Mouse (Mus musculus) hindbrain, embryonic 13.5 days (tissue): Measurements from ENCODE around the gene Usb1. TPM values are rescaled to one million over a fixed set of nuclear protein-coding genes. Genes with fewer than 3 reads are reported as not detected.
A peak's percentile ranks its signal among the peaks of the same experiment; 100 is the strongest.

ENCODE experiments used
- ATAC-seq: fragments of 200-750 bp; cut with Nextera tagmentation; 2 replicates; pipeline ENCODE4 v1.8.0; 2017; ENCODE audit warnings: moderate TSS enrichment; ENCODE audit not compliant: low FRiP score
- H3K27ac ChIP-seq: fragments of 300-500 bp; sonication (generic); 2 replicates; pipeline ENCODE4 v1.5.1; 2015; ENCODE audit warnings: inconsistent platforms, mild to moderate bottlenecking, moderate library complexity
- H3K27me3 ChIP-seq: fragments of 300-500 bp; sonication (generic); 2 replicates; pipeline ENCODE4 v1.6.1; 2015; ENCODE audit warnings: mild to moderate bottlenecking, inconsistent platforms
- H3K36me3 ChIP-seq: fragments of 300-500 bp; sonication (generic); 2 replicates; pipeline ENCODE4 v1.6.1; 2015; ENCODE audit warnings: mild to moderate bottlenecking, inconsistent platforms
- H3K4me1 ChIP-seq: fragments of 300-500 bp; sonication (generic); replicated peaks from 2 replicates; pipeline ENCODE4 v1.6.1; 2015; ENCODE audit warnings: inconsistent platforms
- H3K4me2 ChIP-seq: fragments of 300-500 bp; sonication (generic); 2 replicates; pipeline ENCODE4 v1.6.1; 2015; ENCODE audit warnings: inconsistent platforms, mild to moderate bottlenecking, moderate library complexity
- H3K4me3 ChIP-seq: fragments of 300-500 bp; sonication (generic); 2 replicates; pipeline ENCODE4 v1.5.1; 2015; ENCODE audit warnings: mild to moderate bottlenecking, inconsistent platforms
- H3K9ac ChIP-seq: fragments of 300-500 bp; sonication (generic); 2 replicates; pipeline ENCODE4 v1.6.1; 2015; ENCODE audit warnings: mild to moderate bottlenecking, inconsistent platforms
- H3K9me3 ChIP-seq: fragments of 300-500 bp; sonication (generic); 2 replicates; pipeline ENCODE4 v1.6.1; 2016; ENCODE audit warnings: inconsistent platforms
- WGBS: fragments of 180-500 bp; shearing (Covaris S2); methylation state at CpG from one replicate; pipeline ENCODE4 v1.1.7; 2015; 5-methylcytosine and 5-hydroxymethylcytosine counted together
- polyA plus RNA-seq: library from polyadenylated mRNA; unstranded; fragments of >200 nt; fragmentation: Nextera tagmentation; extraction: Ambion mirVana; gene quantifications from 2 replicates; pipeline ENCODE4 v1.2.1, GENCODE M21; 2015

Gene Usb1
- polyA plus RNA-seq = 35.1 and 37.8 TPM in 2 replicates

DNA sequence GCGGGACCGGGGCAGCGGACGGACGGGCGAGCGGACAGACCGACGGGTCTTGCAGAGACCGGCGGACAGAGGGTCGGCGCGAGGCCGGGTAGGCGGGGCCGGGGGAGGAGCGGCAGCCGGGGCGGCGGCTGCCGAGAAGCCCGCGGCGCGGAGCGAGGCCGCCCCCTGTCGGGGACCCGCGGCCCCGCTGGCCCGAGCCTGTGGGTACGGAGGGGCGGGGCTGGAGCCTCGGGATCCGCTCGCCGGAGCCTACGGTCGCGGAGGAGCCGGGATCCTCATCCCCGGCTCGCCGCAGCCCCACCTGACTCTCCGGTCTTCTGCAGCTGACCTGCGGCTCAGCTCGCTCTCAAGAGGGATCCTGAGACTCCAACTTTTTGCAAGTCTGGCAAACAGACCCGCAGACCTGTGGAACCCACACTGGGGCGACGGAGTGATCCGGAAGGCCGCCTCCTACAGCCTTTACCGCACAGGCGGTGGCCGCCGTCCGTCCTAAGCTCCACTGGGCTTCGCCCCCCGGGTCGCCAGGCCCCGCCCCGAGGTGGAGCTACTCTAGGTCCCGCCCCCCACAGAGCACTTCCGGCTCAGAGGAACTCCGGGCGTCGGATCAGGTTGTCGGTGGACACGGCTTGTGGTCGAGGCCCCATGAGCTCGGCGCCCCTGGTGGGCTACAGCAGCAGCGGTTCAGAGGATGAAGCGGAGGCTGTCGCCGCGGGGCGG lies at the start of gene Usb1, which contains the start of gene Zfp319:
Usb1 (plus strand) TSS at position 565 of the 717 bp plus-strand sequence.
Zfp319 (minus strand) TSS at position 231 of the 717 bp plus-strand sequence.
- Histone ChIP-seq H3K9me3 (no peaks in the 10 kb centered on the region), H3K4me3 (peak within 1 kb of the TSS; percentile 85), H3K4me2 (peak within 1 kb of the TSS; percentile 74), H3K9ac (peak within 1 kb of the TSS; percentile 99), H3K27me3 (no peaks in the 10 kb centered on the region), H3K36me3 (peaks cover 37% of the 10 kb centered on the region), H3K4me1 (peaks cover 47% of the 10 kb centered on the region), H3K27ac (peak within 1 kb of the TSS; percentile 97)
- ATAC-seq = peak; percentile 92
- under 1% methylated on average over 78 of the region's 80 CpGs for WGBS

DNA sequence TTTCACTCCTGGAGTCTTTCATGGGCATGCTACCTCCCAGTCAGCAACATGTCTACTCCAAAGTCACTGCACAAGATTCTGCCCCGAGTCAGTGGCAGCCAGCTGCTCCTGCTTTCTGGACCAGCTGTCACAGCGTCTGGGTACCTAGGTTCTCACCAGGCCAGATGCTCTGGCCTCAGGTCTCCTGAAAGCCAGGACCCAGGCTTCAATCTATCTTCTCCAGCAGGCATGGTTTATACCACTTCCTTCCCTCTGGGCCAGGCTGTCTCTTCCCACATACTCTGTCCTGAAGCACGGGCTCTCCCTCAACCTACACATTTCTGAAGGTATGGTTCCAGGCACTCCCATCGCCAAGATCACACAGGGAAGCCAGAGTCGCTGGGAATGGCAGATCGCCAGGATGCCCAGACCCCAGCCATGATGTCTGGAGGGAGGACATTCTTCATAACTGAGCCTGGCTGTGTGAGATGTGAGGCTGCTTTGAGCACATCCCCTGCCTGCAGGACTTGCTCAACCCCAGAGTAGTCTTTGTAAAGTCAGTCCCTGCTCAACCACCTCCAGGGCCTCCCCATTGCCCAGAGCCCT lies 42.9 kb upstream of the Usb1 start:
- no peaks in the 10 kb centered on the region for H3K27me3 ChIP-seq
- H3K9ac ChIP-seq = no peak overlapping the region
- no peak overlapping the region for H3K4me3 ChIP-seq
- H3K4me2 ChIP-seq = no peak overlapping the region
- peaks cover 13% of the 10 kb centered on the region for H3K4me1 ChIP-seq
- no peak for ATAC-seq
- H3K9me3 ChIP-seq = no peaks in the 10 kb centered on the region
- 71% methylated on average over 6 of the region's 6 CpGs for WGBS
- H3K36me3 ChIP-seq = no peaks in the 10 kb centered on the region
- H3K27ac ChIP-seq = no peak overlapping the region

DNA sequence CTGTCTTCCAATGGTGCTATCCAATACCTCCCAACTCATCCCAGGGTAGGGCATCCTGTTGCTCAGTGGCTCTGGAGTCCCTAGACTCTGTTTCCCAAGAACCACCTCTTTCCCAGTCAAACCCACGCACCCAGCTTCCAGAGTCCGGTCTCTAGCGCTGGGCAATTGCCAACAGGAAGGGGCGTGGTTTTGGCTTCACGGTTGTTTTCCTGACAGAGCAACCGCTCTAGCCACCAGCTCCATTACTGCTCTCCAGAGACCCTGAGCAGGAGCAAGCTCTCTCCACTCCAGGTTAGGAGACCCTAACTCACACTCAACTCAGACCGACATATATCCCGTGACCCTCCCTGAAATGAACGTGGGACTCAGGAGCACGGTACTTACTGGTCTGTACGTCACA lies 38.9 kb upstream of the Usb1 start:
- no peak overlapping the region for H3K4me3 ChIP-seq
- no peak overlapping the region for H3K9ac ChIP-seq
- no peak for ATAC-seq
- 76% methylated on average over 11 of the region's 11 CpGs for WGBS
- no peaks in the 10 kb centered on the region for H3K9me3 ChIP-seq
- no peak overlapping the region for H3K27ac ChIP-seq
- H3K4me1 ChIP-seq = peaks cover 14% of the 10 kb centered on the region
- no peaks in the 10 kb centered on the region for H3K36me3 ChIP-seq
- H3K27me3 ChIP-seq = no peaks in the 10 kb centered on the region
- H3K4me2 ChIP-seq = no peak overlapping the region

DNA sequence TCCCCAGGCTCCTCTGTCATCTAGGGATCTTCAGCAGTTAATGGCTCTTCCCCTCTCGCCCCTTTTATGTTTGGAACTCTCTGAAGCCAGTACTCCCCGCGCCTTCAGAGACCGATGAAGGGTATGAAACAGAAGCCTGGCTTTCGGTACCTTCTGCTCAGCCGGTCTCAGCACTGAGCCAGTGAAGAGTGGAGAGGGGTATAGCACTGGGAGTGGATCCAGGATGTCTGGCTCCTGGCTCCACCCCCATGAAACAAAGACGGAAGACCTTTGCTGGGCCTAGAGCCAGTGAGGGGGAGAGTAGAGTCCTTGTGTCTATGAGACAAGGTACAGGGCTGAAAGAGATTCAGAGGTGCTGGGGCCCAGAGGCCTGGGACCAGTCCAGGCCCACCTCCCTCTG lies 38.2 kb upstream of the Usb1 start:
- Histone ChIP-seq H3K9ac (no peak overlapping the region), H3K27ac (0 out of 2 replicates have a peak overlapping the region, but pooled peaks have one; percentile 36), H3K36me3 (no peaks in the 10 kb centered on the region), H3K4me3 (no peak overlapping the region), H3K9me3 (no peaks in the 10 kb centered on the region), H3K4me2 (no peak overlapping the region), H3K27me3 (no peaks in the 10 kb centered on the region), H3K4me1 (peaks cover 13% of the 10 kb centered on the region)
- WGBS = 75% methylated on average over 7 of the region's 7 CpGs
- ATAC-seq = peak; percentile 59

DNA sequence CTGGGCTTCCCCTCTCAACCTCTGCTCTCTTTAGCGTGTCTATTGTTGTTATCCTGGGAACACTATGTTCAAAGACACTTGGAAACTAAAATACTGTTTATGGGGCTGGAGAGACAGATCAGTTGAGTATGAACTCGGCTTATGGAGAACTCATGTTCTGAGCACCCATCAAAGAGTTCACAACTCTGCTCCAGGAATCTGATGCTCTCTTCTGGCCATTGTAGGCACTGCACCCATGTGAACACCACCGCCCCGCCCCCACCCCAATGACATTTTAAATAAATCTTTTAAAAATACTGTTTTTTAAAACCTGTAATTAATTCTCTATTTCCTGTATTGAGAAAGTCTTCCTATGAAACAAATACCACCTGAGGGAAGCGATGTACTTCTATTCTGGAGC lies 29.7 kb upstream of the Usb1 start:
- H3K9ac ChIP-seq = no peak overlapping the region
- 24% methylated on average over 5 of the region's 5 CpGs for WGBS
- peaks cover 4% of the 10 kb centered on the region; the same call in 1 of the 2 replicates for H3K4me1 ChIP-seq
- no peak overlapping the region for H3K4me2 ChIP-seq
- H3K27me3 ChIP-seq = no peaks in the 10 kb centered on the region
- ATAC-seq = no peak
- no peak overlapping the region for H3K27ac ChIP-seq
- no peaks in the 10 kb centered on the region for H3K9me3 ChIP-seq
- H3K36me3 ChIP-seq = no peaks in the 10 kb centered on the region
- H3K4me3 ChIP-seq = no peak overlapping the region

DNA sequence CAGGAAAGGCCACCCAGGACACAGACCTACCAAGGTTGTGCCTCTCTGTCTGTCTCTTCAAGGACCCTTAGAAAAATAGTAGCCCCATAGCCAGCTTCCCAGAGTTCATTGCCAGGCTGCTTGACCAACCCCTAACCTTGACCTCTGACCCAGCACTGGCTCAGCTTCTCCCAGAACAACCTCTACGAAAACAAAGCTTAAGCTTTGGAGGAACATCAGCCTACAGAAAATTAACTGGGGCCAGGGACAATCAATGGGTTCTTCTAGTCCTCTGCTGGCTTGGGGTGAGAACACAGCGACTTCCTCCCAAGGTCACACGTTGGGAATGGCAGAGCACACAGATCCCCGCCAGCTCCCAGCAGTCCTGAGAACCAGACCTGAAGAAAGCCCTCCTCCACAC lies 26.6 kb upstream of the Usb1 start:
- no peak overlapping the region for H3K4me3 ChIP-seq
- no peaks in the 10 kb centered on the region for H3K9me3 ChIP-seq
- peaks cover 9% of the 10 kb centered on the region for H3K4me1 ChIP-seq
- H3K27ac ChIP-seq = no peak overlapping the region
- ATAC-seq = no peak
- 74% methylated on average over 4 of the region's 4 CpGs for WGBS
- H3K27me3 ChIP-seq = no peaks in the 10 kb centered on the region
- no peak overlapping the region for H3K9ac ChIP-seq
- no peak overlapping the region for H3K4me2 ChIP-seq
- no peaks in the 10 kb centered on the region for H3K36me3 ChIP-seq

DNA sequence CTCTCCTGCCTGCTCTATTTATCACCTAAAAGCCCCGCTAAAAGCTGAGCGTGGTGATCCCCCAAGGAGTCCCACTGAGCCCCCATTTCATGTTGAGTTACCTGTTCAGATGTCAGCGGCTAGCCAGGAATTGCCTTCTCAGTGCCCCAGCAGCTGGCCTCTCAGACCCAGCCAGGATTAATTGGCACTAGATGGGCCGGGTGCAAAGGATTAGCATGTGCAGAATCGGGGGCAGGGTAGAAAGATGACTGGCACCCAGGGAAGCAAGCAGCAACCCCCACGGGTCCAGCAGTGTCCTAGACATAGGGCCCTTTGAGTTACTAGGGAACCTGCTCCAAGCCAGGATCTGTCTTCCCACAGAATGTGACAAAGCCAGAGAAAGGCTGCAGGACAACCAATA lies 25.7 kb upstream of the Usb1 start, which contains the start of gene Cngb1:
Cngb1 (minus strand) TSS at position 155 of the 400 bp plus-strand sequence.
- Histone ChIP-seq H3K4me2 (no peak within 1 kb of the TSS), H3K27ac (no peak within 1 kb of the TSS), H3K4me3 (no peak within 1 kb of the TSS), H3K36me3 (no peaks in the 10 kb centered on the region), H3K9me3 (no peaks in the 10 kb centered on the region), H3K9ac (no peak within 1 kb of the TSS), H3K4me1 (peaks cover 18% of the 10 kb centered on the region), H3K27me3 (no peaks in the 10 kb centered on the region)
- no peak for ATAC-seq
- WGBS = 57% methylated on average over 6 of the region's 6 CpGs

DNA sequence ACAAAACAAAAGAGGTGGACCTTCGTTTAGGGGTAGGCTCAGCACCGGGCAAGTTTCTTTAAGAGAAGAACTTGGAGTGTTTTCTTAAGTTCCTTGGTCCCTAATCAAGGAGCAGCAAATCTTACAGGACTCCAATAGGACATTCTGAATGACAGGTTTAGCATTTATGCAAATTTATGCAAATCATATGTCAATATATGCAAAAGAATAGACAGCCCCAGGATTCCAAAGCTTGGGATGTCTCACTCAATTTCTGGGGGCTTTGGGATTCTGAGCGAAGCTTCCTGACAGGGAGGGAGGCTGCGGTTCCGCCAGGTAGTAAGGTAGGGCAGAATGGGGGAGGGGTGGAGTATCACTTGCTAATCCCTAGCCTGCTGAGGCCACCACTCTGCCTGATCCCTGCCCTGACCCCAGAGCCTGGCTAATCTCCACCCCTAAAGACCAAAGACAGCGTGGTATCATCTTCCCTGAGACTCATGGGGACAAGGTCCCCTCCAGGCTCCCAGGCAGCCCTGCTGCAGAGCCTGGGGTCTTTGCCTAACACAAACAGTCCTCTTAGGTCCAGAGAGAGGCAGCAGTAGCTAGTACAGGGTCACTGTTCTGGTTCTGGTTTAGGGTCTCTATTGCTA lies 21.6 kb upstream of the Usb1 start, which contains the start of gene Tepp:
Tepp (plus strand) TSS at position 225 of the 629 bp plus-strand sequence.
- ATAC-seq = peak; percentile 29; the same call in 1 of the 2 replicates
- no peak within 1 kb of the TSS for H3K4me2 ChIP-seq
- H3K27me3 ChIP-seq = no peaks in the 10 kb centered on the region
- H3K4me1 ChIP-seq = peaks cover 20% of the 10 kb centered on the region
- 25% methylated on average over 6 of the region's 6 CpGs for WGBS
- 0 out of 2 replicates have a peak within 1 kb of the TSS, but pooled peaks have one; percentile 15 for H3K27ac ChIP-seq
- no peak within 1 kb of the TSS for H3K9ac ChIP-seq
- no peaks in the 10 kb centered on the region for H3K36me3 ChIP-seq
- H3K9me3 ChIP-seq = no peaks in the 10 kb centered on the region
- no peak within 1 kb of the TSS for H3K4me3 ChIP-seq

DNA sequence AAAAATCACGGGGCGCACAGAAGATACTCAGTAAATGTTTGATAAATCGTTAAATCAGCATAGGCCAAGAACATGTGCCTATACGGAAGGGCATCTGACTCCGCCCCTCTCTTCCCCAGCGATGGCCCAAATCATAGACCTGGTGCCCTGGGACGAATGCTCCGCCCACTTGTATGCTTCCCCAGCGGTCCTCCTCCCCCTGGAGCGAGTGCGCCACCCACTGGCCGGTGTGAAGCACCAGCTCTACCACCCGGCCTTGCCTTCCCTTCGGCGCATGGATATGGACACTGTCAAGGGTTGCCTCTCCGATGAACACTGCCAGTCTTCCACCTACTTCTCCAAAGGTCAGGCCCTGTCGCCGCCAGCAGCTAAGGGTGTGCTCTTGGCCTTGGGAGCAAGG lies 19.2 kb upstream of the Usb1 start:
- WGBS = 70% methylated on average over 18 of the region's 18 CpGs
- peaks cover 16% of the 10 kb centered on the region for H3K4me1 ChIP-seq
- ATAC-seq = no peak

DNA sequence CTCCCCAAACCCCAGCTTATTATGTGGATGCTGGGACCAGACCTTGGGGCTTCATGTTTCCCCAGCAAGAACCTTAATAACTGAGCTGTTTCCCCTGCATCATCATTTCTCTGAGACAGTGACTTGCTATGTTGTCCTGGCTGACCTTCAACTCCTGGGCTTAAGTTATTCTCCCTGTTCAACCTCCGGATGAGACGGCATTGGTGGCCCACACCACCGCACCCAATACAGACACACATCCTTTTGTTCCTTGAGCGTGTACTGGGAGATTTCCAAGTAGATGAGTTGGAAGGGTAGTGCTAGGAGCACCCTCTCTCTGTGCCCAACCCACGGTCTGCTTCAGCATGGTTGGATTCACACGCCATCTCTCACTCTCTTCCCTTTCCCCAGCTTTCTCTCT lies 18.2 kb upstream of the Usb1 start:
- Histone ChIP-seq H3K4me2 (no peak overlapping the region), H3K27ac (no peak overlapping the region), H3K9me3 (no peaks in the 10 kb centered on the region), H3K4me3 (no peak overlapping the region), H3K36me3 (no peaks in the 10 kb centered on the region), H3K4me1 (peaks cover 16% of the 10 kb centered on the region), H3K27me3 (peaks cover 4% of the 10 kb centered on the region; the same call in 1 of the 2 replicates), H3K9ac (no peak overlapping the region)
- no peak for ATAC-seq
- WGBS = 93% methylated on average over 6 of the region's 6 CpGs

More for the DNA sequence above, 19.2 kb upstream of the Usb1 start:
- H3K36me3 ChIP-seq = no peaks in the 10 kb centered on the region
- no peak overlapping the region for H3K4me2 ChIP-seq
- no peaks in the 10 kb centered on the region for H3K9me3 ChIP-seq
- no peak overlapping the region for H3K9ac ChIP-seq
- no peak overlapping the region for H3K27ac ChIP-seq
- H3K27me3 ChIP-seq = no peaks in the 10 kb centered on the region; the same call in 1 of the 2 replicates
- no peak overlapping the region for H3K4me3 ChIP-seq

DNA sequence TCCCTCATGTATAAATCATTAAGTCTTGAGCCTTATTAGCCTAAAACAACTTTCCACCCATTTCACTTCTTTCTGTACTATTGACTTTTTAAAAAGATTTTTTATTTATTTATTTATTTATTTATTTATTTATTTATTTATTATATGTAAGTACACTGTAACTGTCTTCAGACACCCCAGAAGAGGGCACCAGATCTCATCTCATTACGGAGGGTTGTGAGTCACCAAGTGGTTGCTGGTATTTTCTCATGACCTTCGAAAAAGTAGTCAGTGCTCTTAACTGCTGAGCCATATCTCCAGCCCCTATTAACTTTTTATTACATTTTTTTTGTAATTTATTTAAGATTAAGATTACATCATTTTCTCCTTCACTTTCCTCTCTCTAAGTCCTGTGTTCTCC lies 17.4 kb upstream of the Usb1 start:
- Histone ChIP-seq H3K27ac (no peak overlapping the region), H3K4me2 (no peak overlapping the region), H3K4me3 (no peak overlapping the region), H3K9ac (no peak overlapping the region), H3K36me3 (no peaks in the 10 kb centered on the region), H3K9me3 (no peaks in the 10 kb centered on the region), H3K27me3 (peaks cover 6% of the 10 kb centered on the region), H3K4me1 (peaks cover 16% of the 10 kb centered on the region)
- no peak for ATAC-seq
- 73% methylated on average over 2 of the region's 2 CpGs for WGBS

DNA sequence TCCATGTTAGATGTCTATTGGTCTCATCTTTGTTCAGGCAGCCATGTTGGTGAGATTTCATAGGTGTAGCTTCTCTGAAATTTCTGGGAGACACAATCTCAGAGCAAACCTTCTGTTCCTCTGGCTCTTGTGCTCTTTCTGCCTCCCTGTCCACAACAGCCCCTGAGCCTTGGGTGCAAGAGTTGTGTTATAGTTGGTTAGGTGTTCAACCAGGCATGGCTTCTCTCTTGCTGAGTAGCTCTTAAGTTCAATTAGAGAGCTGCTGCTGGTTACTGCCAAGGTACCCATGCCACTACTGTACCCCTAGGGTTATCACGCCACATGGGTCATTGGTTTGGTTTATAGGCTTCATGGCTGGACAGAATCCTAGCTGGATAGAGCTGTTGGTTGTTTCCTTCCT lies 16.7 kb upstream of the Usb1 start:
- H3K9ac ChIP-seq = no peak overlapping the region
- no peak overlapping the region for H3K4me2 ChIP-seq
- H3K36me3 ChIP-seq = no peaks in the 10 kb centered on the region
- no peaks in the 10 kb centered on the region for H3K9me3 ChIP-seq
- peaks cover 11% of the 10 kb centered on the region for H3K27me3 ChIP-seq
- no peak overlapping the region for H3K4me3 ChIP-seq
- WGBS = 92% methylated on average over 1 of the region's 1 CpGs
- no peak for ATAC-seq
- H3K4me1 ChIP-seq = peaks cover 19% of the 10 kb centered on the region
- no peak overlapping the region for H3K27ac ChIP-seq
